Mouse (Mus musculus): ENCODE results near the gene Elavl1.

Gene Elavl1

GRCm38 (mm10) chr8:4320404-4320803, 4.8 kb downstream of the Elavl1 start:
- no peak for DNase-seq

- no peak for DNase-seq
Observed at GRCm38 (mm10) chr8:4319573-4319872, 5.7 kb downstream of the Elavl1 start.

GRCm38 (mm10) chr8:4318796-4319572, 6.2 kb downstream of the Elavl1 start:
- DNase-seq, result peak; percentile 30

- DNase-seq, result no peak
Observed at GRCm38 (mm10) chr8:4318124-4318523, 7.1 kb downstream of the Elavl1 start.

- no peak for DNase-seq
Observed at GRCm38 (mm10) chr8:4314852-4315251, 10.4 kb downstream of the Elavl1 start.

GRCm38 (mm10) chr8:4313254-4314124, 11.7 kb downstream of the Elavl1 start:
- DNase-seq, result peak; percentile 10

- DNase-seq, result no peak
Observed at GRCm38 (mm10) chr8:4312104-4312503, 13.1 kb downstream of the Elavl1 start.

- no peak for DNase-seq
Observed at GRCm38 (mm10) chr8:4305838-4306237, 19.4 kb downstream of the Elavl1 start.

GRCm38 (mm10) chr8:4304124-4304547, 21.1 kb downstream of the Elavl1 start:
- no peak for DNase-seq

GRCm38 (mm10) chr8:4297822-4298221, 27.4 kb downstream of the Elavl1 start:
- no peak for DNase-seq

- DNase-seq, result no peak
Observed at GRCm38 (mm10) chr8:4292738-4293137, 32.5 kb downstream of the Elavl1 start.

GRCm38 (mm10) chr8:4276111-4276465, 49.1 kb downstream of the Elavl1 start:
- DNase-seq, result no peak

- peak; percentile 97 for DNase-seq
Observed at GRCm38 (mm10) chr8:4275275-4276110, 49.7 kb downstream of the Elavl1 start, which contains the start of gene Timm44. TSS of gene Timm44 (minus strand) at chr8:4275913.

- DNase-seq, result no peak
Observed at GRCm38 (mm10) chr8:4269609-4270008, 55.6 kb downstream of the Elavl1 start.

GRCm38 (mm10) chr8:4267627-4268026, 57.6 kb downstream of the Elavl1 start:
- peak; percentile 27 for DNase-seq

GRCm38 (mm10) chr8:4265160-4265914, 59.9 kb downstream of the Elavl1 start:
- no peak for DNase-seq

- no peak for DNase-seq
Observed at GRCm38 (mm10) chr8:4263105-4263791, 62.0 kb downstream of the Elavl1 start.

GRCm38 (mm10) chr8:4259805-4260170, 65.4 kb downstream of the Elavl1 start:
- no peak for DNase-seq

GRCm38 (mm10) chr8:4259125-4259804, 65.9 kb downstream of the Elavl1 start, which contains the start of gene Ctxn1:
TSS of gene Ctxn1 (minus strand) at chr8:4259274.
- DNase-seq, result peak; percentile 97

- DNase-seq, result no peak
Observed at GRCm38 (mm10) chr8:4258678-4259077, 66.5 kb downstream of the Elavl1 start.

GRCm38 (mm10) chr8:4258233-4258632, 67.0 kb downstream of the Elavl1 start:
- peak; percentile 75 for DNase-seq

Data from kidney, postnatal 14 days (tissue).